In genomic region chr9:18705628-18706027, GRCm38 (mm10) we compare ENCODE assay signal across 38 mouse cellular contexts. TPM values are rescaled to one million over a fixed set of nuclear protein-coding genes. Genes with fewer than 3 reads are reported as not detected.
"Had no signal": no experiment of that assay in that cellular context is flagged by ENCODE, and none has a peak within 500 bp of the region (broad histone marks: within the 10 kb centered on the region; RNA-seq: fewer than 3 reads in every experiment).

No protein-coding gene starts in this region.

- H3K27ac ChIP-seq: heart, embryonic 10.5 days; hindbrain, embryonic 10.5 days; hindbrain, embryonic 12.5 days; hindbrain, embryonic 14.5 days; intestine, embryonic 15.5 days; layer of hippocampus, adult 2 months; left cerebral cortex, adult 2 months; limb, embryonic 13.5 days; limb, embryonic 15.5 days; liver, embryonic 12.5 days; liver, embryonic 14.5 days had no signal

- H3K9me3 ChIP-seq: heart, embryonic 10.5 days; heart, embryonic 12.5 days; hindbrain, embryonic 10.5 days; hindbrain, embryonic 12.5 days; intestine, embryonic 15.5 days; limb, embryonic 13.5 days; limb, embryonic 15.5 days; liver, embryonic 12.5 days had no signal

- H3K4me2 ChIP-seq: heart, embryonic 12.5 days; hindbrain, embryonic 12.5 days; hindbrain, embryonic 14.5 days; intestine, embryonic 15.5 days; limb, embryonic 13.5 days; limb, embryonic 15.5 days; liver, embryonic 12.5 days had no signal

- H3K27me3 ChIP-seq: heart, embryonic 12.5 days; hindbrain, embryonic 12.5 days; intestine, embryonic 15.5 days; limb, embryonic 13.5 days; limb, embryonic 15.5 days; liver, embryonic 12.5 days had no signal

- H3K4me3 ChIP-seq: heart, embryonic 10.5 days; heart, embryonic 12.5 days; hindbrain, embryonic 10.5 days; hindbrain, embryonic 12.5 days; intestine, embryonic 15.5 days; layer of hippocampus, adult 2 months; left cerebral cortex, adult 2 months; limb, embryonic 13.5 days; limb, embryonic 15.5 days; liver, embryonic 12.5 days had no signal

- ATAC-seq: hindbrain, embryonic 16.5 days; inflammation-experienced regulatory T-cells, adult 6 months; intestine, embryonic 15.5 days; intestine, postnatal 0 days; liver, embryonic 12.5 days had no signal

- H3K4me1 ChIP-seq: heart, embryonic 10.5 days; heart, embryonic 12.5 days; hindbrain, embryonic 10.5 days; hindbrain, embryonic 12.5 days; intestine, embryonic 15.5 days; limb, embryonic 13.5 days; limb, embryonic 15.5 days; liver, embryonic 12.5 days had no signal

- H3K9ac ChIP-seq: heart, embryonic 12.5 days; hindbrain, embryonic 12.5 days; hindbrain, embryonic 14.5 days; intestine, embryonic 15.5 days; limb, embryonic 13.5 days; limb, embryonic 15.5 days; liver, embryonic 12.5 days; liver, embryonic 14.5 days had no signal

- H3K36me3 ChIP-seq: heart, embryonic 10.5 days; heart, embryonic 12.5 days; hindbrain, embryonic 10.5 days; hindbrain, embryonic 12.5 days; intestine, embryonic 15.5 days; limb, embryonic 13.5 days; limb, embryonic 15.5 days; liver, embryonic 12.5 days had no signal

- DNase-seq: gastrocnemius, postnatal 14 days; gastrocnemius, postnatal 36 days; heart, adult 18-20 months; heart, postnatal 10 days; kidney, adult 18-20 months; kidney, adult 8-10 months; kidney, postnatal 10 days; kidney, postnatal 25 days; kidney, postnatal 4 days; left cerebral cortex, postnatal 4 days had no signal

RNA-seq across cellular contexts. Expression of gene Muc16, which starts 31.3 kb away (rescaled TPM):
- total RNA-seq: gastrocnemius, postnatal 14 days; layer of hippocampus, adult 2 months; layer of hippocampus, postnatal 10 days; layer of hippocampus, postnatal 25 days; left cerebral cortex, adult 2 months; left cerebral cortex, postnatal 14 days; left cerebral cortex, postnatal 4 days had no signal
- polyA plus RNA-seq: hindbrain, embryonic 10.5 days; hindbrain, embryonic 12.5 days; hindbrain, embryonic 14.5 days; kidney, embryonic 14.5 days; limb, embryonic 13.5 days had no signal

RNA-seq across cellular contexts. Expression of gene Olfr24, which starts 58.2 kb away (rescaled TPM):
- total RNA-seq: gastrocnemius, adult 18-20 months; gastrocnemius, adult 8-10 months; gastrocnemius, postnatal 14 days; gastrocnemius, postnatal 36 days; heart, adult 18-20 months; heart, adult 8-10 months; heart, postnatal 10 days; heart, postnatal 25 days; layer of hippocampus, adult 2 months; layer of hippocampus, postnatal 10 days; layer of hippocampus, postnatal 25 days; left cerebral cortex, adult 2 months; left cerebral cortex, postnatal 14 days; left cerebral cortex, postnatal 4 days; liver, adult 2 months had no signal
- polyA plus RNA-seq: gonadal fat pad, adult 2 months; heart, embryonic 10.5 days; heart, embryonic 12.5 days; heart, embryonic 14.5 days; hindbrain, embryonic 10.5 days; hindbrain, embryonic 12.5 days; hindbrain, embryonic 14.5 days; hindbrain, embryonic 16.5 days; inflammation-experienced regulatory T-cells, adult 6 months; intestine, embryonic 15.5 days; intestine, postnatal 0 days; kidney, embryonic 14.5 days; kidney, embryonic 16.5 days; limb, embryonic 11.5 days; limb, embryonic 13.5 days; limb, embryonic 15.5 days; liver, adult 2 months; liver, embryonic 12.5 days; liver, embryonic 14.5 days had no signal
